ENCODE assay signal across 15 mouse cellular contexts in the genomic region with DNA sequence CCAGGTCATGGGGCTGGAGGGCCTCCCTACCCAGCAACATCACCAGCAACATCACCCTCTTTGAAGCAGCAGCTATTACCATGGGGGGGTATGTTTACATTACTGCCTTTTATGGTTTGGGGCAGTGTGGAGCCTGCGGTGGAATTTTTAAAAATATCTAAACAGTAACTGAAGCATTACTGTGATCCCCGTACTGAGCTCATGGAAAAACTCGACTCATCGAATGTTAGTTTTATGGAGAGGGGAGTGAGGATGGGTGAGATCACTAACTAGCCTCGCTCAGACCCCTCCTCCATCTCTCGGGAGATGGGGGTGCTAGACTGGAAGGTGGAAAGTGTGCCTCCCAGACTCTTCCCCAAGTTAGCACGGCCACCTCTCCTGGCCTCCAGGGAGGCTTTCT. TPM values are rescaled to one million over a fixed set of nuclear protein-coding genes. Genes with fewer than 3 reads are reported as not detected.
DNase-seq lines count a peak whose midpoint lies in the region; ATAC-seq and TF ChIP-seq lines count a peak whose summit lies in the region.
"Had no signal": no experiment of that assay in that cellular context is flagged by ENCODE, and none has a peak within 500 bp of the region (broad histone marks: within the 10 kb centered on the region; RNA-seq: fewer than 3 reads in every experiment).

No protein-coding gene starts in this region.

- ATAC-seq in lung, embryonic 14.5 days (ENCODE audit: insufficient read depth) = peak; percentile 53; the same call in 1 of the 2 replicates
- ATAC-seq in embryonic facial prominence, embryonic 12.5 days (ENCODE audit: insufficient number of reproducible peaks, insufficient read depth, low FRiP score, low TSS enrichment) = no peak
- ATAC-seq in intestine, embryonic 16.5 days = peak; percentile 17; the same call in 1 of the 2 replicates
- ATAC-seq in stomach, embryonic 15.5 days (ENCODE audit: insufficient read depth, low FRiP score, low read depth) = peak; percentile 18; the same call in 1 of the 2 replicates

- H3K9ac ChIP-seq in lung, embryonic 14.5 days = no peak overlapping the region
- H3K9ac ChIP-seq in embryonic facial prominence, embryonic 12.5 days = no peak overlapping the region
- no peak overlapping the region for H3K9ac ChIP-seq in intestine, embryonic 16.5 days (ENCODE audit: low read depth, low read length)
- no peak overlapping the region for H3K9ac ChIP-seq in stomach, embryonic 15.5 days
- H3K9ac ChIP-seq: liver, embryonic 15.5 days had no signal

- H3K9me3 ChIP-seq in lung, embryonic 14.5 days (ENCODE audit: low read depth, low read length) = no peaks in the 10 kb centered on the region
- H3K9me3 ChIP-seq in embryonic facial prominence, embryonic 12.5 days = no peaks in the 10 kb centered on the region
- H3K9me3 ChIP-seq in intestine, embryonic 16.5 days (ENCODE audit: control insufficient read depth, low read length) = no peaks in the 10 kb centered on the region
- no peaks in the 10 kb centered on the region for H3K9me3 ChIP-seq in stomach, embryonic 15.5 days
- H3K9me3 ChIP-seq: liver, embryonic 15.5 days had no signal

- no peak for TF ChIP-seq CTCF in lung, embryonic 14.5 days (IDR thresholded peaks at IDR 0.05; ENCODE audit: low read depth)

- peak; percentile 79 for DNase-seq in lung, embryonic 14.5 days
- no peak for DNase-seq in lung, postnatal 25 days (ENCODE audit: low spot score)
- DNase-seq in adrenal gland, adult 2 months = no peak
- no peak for DNase-seq in adrenal gland, postnatal 10 days
- DNase-seq: cerebellum, adult 8-10 months; heart, postnatal 10 days; right cerebral cortex, adult 18-20 months had no signal

- H3K36me3 ChIP-seq in lung, embryonic 14.5 days (ENCODE audit: insufficient read depth) = no peaks in the 10 kb centered on the region
- H3K36me3 ChIP-seq in embryonic facial prominence, embryonic 12.5 days = no peaks in the 10 kb centered on the region
- no peaks in the 10 kb centered on the region for H3K36me3 ChIP-seq in intestine, embryonic 16.5 days (ENCODE audit: control insufficient read depth, insufficient read depth, low read length)
- H3K36me3 ChIP-seq in stomach, embryonic 15.5 days = no peaks in the 10 kb centered on the region
- H3K36me3 ChIP-seq: liver, embryonic 15.5 days had no signal

- peak overlapping the region; percentile 82 for H3K27ac ChIP-seq in lung, embryonic 14.5 days (ENCODE audit: low read depth)
- peak overlapping the region; percentile 48 for H3K27ac ChIP-seq in embryonic facial prominence, embryonic 12.5 days
- peak overlapping the region; percentile 74 for H3K27ac ChIP-seq in intestine, embryonic 16.5 days (ENCODE audit: low read length)
- peak overlapping the region; percentile 82 for H3K27ac ChIP-seq in stomach, embryonic 15.5 days
- H3K27ac ChIP-seq: liver, embryonic 15.5 days had no signal

- H3K27me3 ChIP-seq in lung, embryonic 14.5 days (ENCODE audit: insufficient read depth, low read length) = no peaks in the 10 kb centered on the region
- no peaks in the 10 kb centered on the region for H3K27me3 ChIP-seq in embryonic facial prominence, embryonic 12.5 days
- H3K27me3 ChIP-seq in intestine, embryonic 16.5 days (replicated peaks; ENCODE audit: control insufficient read depth, insufficient read depth, low read length) = 0 out of 2 replicates have a peak, but pooled peaks cover 3% of the 10 kb centered on the region
- H3K27me3 ChIP-seq in stomach, embryonic 15.5 days (replicated peaks) = no peaks in the 10 kb centered on the region; the same call in 1 of the 2 replicates

- H3K4me3 ChIP-seq in lung, embryonic 14.5 days (ENCODE audit: low read depth, low read length) = no peak overlapping the region
- no peak overlapping the region for H3K4me3 ChIP-seq in embryonic facial prominence, embryonic 12.5 days
- H3K4me3 ChIP-seq in intestine, embryonic 16.5 days (ENCODE audit: low read length) = no peak overlapping the region
- H3K4me3 ChIP-seq in stomach, embryonic 15.5 days (replicated peaks) = no peak overlapping the region
- H3K4me3 ChIP-seq: liver, embryonic 15.5 days; myocyte had no signal

- WGBS in lung, embryonic 14.5 days = 10% methylated on average over 7 of the region's 7 CpGs
- WGBS in embryonic facial prominence, embryonic 12.5 days = 32% methylated on average over 7 of the region's 7 CpGs
- WGBS in intestine, embryonic 16.5 days = 17% methylated on average over 7 of the region's 7 CpGs
- WGBS in stomach, embryonic 15.5 days = 17% methylated on average over 7 of the region's 7 CpGs

- no peak overlapping the region for H3K4me2 ChIP-seq in lung, embryonic 14.5 days
- H3K4me2 ChIP-seq in embryonic facial prominence, embryonic 12.5 days (replicated peaks) = no peak overlapping the region
- H3K4me2 ChIP-seq in intestine, embryonic 16.5 days (ENCODE audit: low read depth, low read length) = no peak overlapping the region
- H3K4me2 ChIP-seq in stomach, embryonic 15.5 days = no peak overlapping the region
- H3K4me2 ChIP-seq: liver, embryonic 15.5 days had no signal

- peaks cover 25% of the 10 kb centered on the region for H3K4me1 ChIP-seq in lung, embryonic 14.5 days (ENCODE audit: insufficient read depth)
- peaks cover 65% of the 10 kb centered on the region for H3K4me1 ChIP-seq in embryonic facial prominence, embryonic 12.5 days
- peaks cover 33% of the 10 kb centered on the region for H3K4me1 ChIP-seq in intestine, embryonic 16.5 days (ENCODE audit: control insufficient read depth, insufficient read depth, low read length)
- peaks cover 27% of the 10 kb centered on the region for H3K4me1 ChIP-seq in stomach, embryonic 15.5 days

RNA-seq across cellular contexts. Expression of a gene that starts 2.1 kb away (rescaled TPM):
- polyA plus RNA-seq in lung, embryonic 14.5 days (2014; fragmentation: Nextera tagmentation; extraction: Ambion mirVana) = 165 and 171 TPM in 2 replicates
- 120 and 121 TPM in 2 replicates for polyA plus RNA-seq in embryonic facial prominence, embryonic 12.5 days (2016; fragmentation: Nextera tagmentation; extraction: Ambion mirVana)
- polyA plus RNA-seq in intestine, embryonic 16.5 days (2015; fragmentation: Nextera tagmentation; extraction: Ambion mirVana) = 122 and 124 TPM in 2 replicates
- 158 and 165 TPM in 2 replicates for polyA plus RNA-seq in stomach, embryonic 15.5 days (2015; fragmentation: Nextera tagmentation; extraction: Ambion mirVana)
- 10 to 100 TPM; 30.7 to 69.6 TPM for total RNA-seq in adrenal gland, adult 2 months (2021)
- polyA plus RNA-seq in adrenal gland, adult 2 months (2012; rRNA removed) = 80.5 and 129 TPM in 2 replicates
- total RNA-seq in adrenal gland, postnatal 10 days (2021) = 10 to 100 TPM; 52.0 to 57.7 TPM

RNA-seq across cellular contexts. Expression of a gene that starts 58.9 kb away (rescaled TPM):
- polyA plus RNA-seq in lung, embryonic 14.5 days (2014; fragmentation: Nextera tagmentation; extraction: Ambion mirVana) = not detected in 2 replicates
- not detected in 2 replicates for polyA plus RNA-seq in embryonic facial prominence, embryonic 12.5 days (2016; fragmentation: Nextera tagmentation; extraction: Ambion mirVana)
- polyA plus RNA-seq in intestine, embryonic 16.5 days (2015; fragmentation: Nextera tagmentation; extraction: Ambion mirVana) = 10.3 and 15.4 TPM in 2 replicates
- 6.6 and 9.4 TPM in 2 replicates for polyA plus RNA-seq in stomach, embryonic 15.5 days (2015; fragmentation: Nextera tagmentation; extraction: Ambion mirVana)
- under 1 TPM in 1 of 2 experiments, not detected in 1; 0.49 TPM for total RNA-seq in adrenal gland, adult 2 months (2021)
- polyA plus RNA-seq in adrenal gland, adult 2 months (2012; rRNA removed) = not detected in 2 replicates
- 10 to 100 TPM; 31.2 to 68.1 TPM for total RNA-seq in adrenal gland, postnatal 10 days (2021)
- total RNA-seq: granulocyte monocyte progenitor cell, adult 5-6 weeks; heart, postnatal 10 days; layer of hippocampus, adult 18-20 months had no signal
- polyA plus RNA-seq: myocyte; thymus, postnatal 0 days had no signal
